Mouse (Mus musculus) MEL (cell line): ENCODE measurements around the gene Lonp1.

Experiments
- CTCF ChIP-seq, 3 experiments: IDR thresholded peaks in 2 of 3; conservative IDR thresholded peaks in 1 of 3; 2 replicates each; pipeline ENCODE4 v1.5.1; 2011 to 2012; ENCODE audit warnings: low read length in 3 of 3, low read depth in 2 of 3, mild to moderate bottlenecking in 2 of 3, improper control_type of control experiment in 1 of 3, inconsistent platforms in 1 of 3, mixed read lengths in 1 of 3, moderate library complexity in 1 of 3; ENCODE audit not compliant: control insufficient read depth in 1 of 3, insufficient read depth in 1 of 3, poor library complexity in 1 of 3, severe bottlenecking in 1 of 3
- EP300 ChIP-seq, 2 experiments: IDR thresholded peaks; 2 replicates each; pipeline ENCODE4 v1.6.1; 2011; ENCODE audit warnings: improper control_type of control experiment in 2 of 2, low read length in 2 of 2, low read depth in 1 of 2, mild to moderate bottlenecking in 1 of 2
- GABPA ChIP-seq: IDR thresholded peaks from 2 replicates; pipeline ENCODE4 v1.6.1; 2012; ENCODE audit warnings: low read depth, mild to moderate bottlenecking, inconsistent platforms, low read length, improper control_type of control experiment, moderate library complexity
- GATA1 ChIP-seq: IDR thresholded peaks from 2 replicates; pipeline ENCODE4 v1.6.1; 2011; ENCODE audit warnings: low read depth, low read length, improper control_type of control experiment
- POLR2A ChIP-seq, 2 experiments: IDR thresholded peaks; 2 replicates each; pipeline ENCODE4 v1.6.1; 2011 to 2012; ENCODE audit warnings: low read length in 2 of 2, mild to moderate bottlenecking in 2 of 2, control low read depth in 1 of 2, improper control_type of control experiment in 1 of 2, low read depth in 1 of 2, moderate library complexity in 1 of 2; ENCODE audit not compliant: control insufficient read depth in 1 of 2, insufficient read depth in 1 of 2, poor library complexity in 1 of 2
- POLR2AphosphoS2 ChIP-seq: IDR thresholded peaks from 2 replicates; pipeline ENCODE4 v1.6.1; 2011; ENCODE audit warnings: low read length, improper control_type of control experiment
- UBTF ChIP-seq: IDR thresholded peaks from 2 replicates; pipeline ENCODE4 v1.6.1; 2012; ENCODE audit warnings: low read depth, mild to moderate bottlenecking, inconsistent platforms, low read length, improper control_type of control experiment, moderate library complexity, borderline replicate concordance; ENCODE audit not compliant: insufficient read depth

GRCm38 (mm10) chr17:56604070-56604380, 22.7 kb downstream of the Lonp1 start:
- TF ChIP-seq GATA1 = no peak
- no peak for TF ChIP-seq CTCF (IDR thresholded peaks at IDR 0.05 in 2 of 3, conservative IDR thresholded peaks at IDR 0.05 in 1 of 3; ENCODE audit: control insufficient read depth in 1 of 3, insufficient read depth in 1 of 3, low read depth in 2 of 3, low read length in 3 of 3, poor library complexity in 1 of 3, severe bottlenecking in 1 of 3)
- no peak for TF ChIP-seq UBTF
- TF ChIP-seq POLR2A (IDR thresholded peaks at IDR 0.05; ENCODE audit: control insufficient read depth in 1 of 2, insufficient read depth in 1 of 2, low read depth in 1 of 2, low read length in 2 of 2, poor library complexity in 1 of 2) = no peak
- TF ChIP-seq GABPA = no peak
- no peak for TF ChIP-seq POLR2AphosphoS2
- no peak for TF ChIP-seq EP300 (IDR thresholded peaks at IDR 0.05; ENCODE audit: low read depth in 1 of 2, low read length in 2 of 2)
